Mouse (Mus musculus): ENCODE measurements around the gene Cabp2.

DNA sequence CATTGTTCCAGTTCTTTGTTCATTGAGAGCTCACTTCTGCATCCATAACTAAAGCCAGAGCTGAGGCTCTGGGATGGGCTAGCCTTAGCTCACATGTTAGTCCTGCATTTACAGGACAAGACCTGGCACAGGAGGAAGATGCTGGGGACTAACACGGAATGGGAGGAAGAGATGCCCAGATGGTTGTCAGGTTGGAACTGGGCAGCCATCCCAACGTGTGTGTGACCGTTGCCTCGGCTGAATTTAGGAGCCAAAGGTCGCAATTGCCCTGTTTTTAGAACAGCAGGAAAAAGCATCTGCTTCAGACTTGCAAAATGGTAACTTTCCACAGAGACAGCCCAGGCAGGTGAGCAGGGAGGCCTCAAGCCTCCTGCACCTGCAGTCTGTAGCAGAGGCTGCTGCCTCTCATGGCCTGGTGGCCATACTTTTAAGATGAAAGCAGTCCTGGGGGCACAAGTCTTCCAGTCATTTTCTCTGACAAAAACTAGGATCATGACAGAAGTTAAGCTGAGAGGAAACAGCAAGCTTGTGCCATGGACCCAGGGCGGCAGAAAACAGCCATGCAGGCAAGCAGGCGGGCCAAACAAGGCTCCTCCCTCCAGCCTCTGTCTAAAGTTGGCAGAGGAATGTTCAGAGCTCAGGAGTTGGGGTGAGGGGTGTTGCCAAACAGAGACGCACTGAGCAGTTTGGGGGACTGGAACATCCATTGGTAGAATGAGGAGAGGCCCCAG is 26.0 kb upstream of the Cabp2 start:
- TF ChIP-seq CTCF (IDR thresholded peaks at IDR 0.05; ENCODE audit: extremely low read depth, insufficient read depth, low read length) (no peak), POLR2A (IDR thresholded peaks at IDR 0.05; ENCODE audit: extremely low read depth, insufficient read depth, low read length) (no peak)
